In the genomic region with DNA sequence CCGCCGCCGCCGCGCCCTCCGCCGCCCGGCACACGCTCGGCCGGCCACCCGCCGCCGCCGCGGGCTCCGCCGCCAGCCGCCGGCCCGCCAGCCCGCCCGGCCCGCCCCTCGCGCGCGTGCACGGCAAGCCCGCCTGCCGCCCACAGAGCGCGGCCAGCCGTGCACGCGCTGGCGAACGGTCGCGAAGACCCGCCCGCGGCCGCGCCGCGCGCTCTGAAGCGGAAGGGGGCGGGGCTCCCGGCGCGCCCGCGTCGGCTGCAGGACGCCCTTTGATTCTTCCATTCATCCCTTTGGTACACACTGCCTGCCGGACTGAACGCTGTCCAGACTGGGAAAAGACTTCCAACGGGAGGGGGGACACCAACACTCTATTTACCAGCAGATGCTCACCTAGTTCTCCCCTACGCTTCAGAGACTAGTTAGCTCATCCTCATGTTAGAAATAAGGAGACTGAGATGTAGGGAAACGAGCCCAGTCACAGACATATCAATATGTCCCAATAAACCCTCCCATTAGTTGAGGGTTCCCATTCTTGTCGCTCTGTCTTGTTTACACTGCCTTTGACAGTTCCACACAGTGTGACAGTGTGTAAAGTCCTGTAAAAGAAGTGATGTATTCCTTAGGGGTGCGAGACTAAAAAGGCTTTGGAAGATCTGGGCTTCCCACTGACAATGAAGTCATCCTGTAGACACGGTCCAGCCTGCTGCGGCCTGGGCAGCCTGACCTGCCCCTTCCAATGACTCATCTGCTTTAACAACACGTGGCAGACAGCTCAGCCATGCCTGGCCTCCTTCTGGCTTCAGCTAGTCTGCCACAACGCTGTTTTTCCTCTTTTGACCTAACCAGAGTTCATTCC, we compare ENCODE assay signal across 8 mouse cellular contexts. TPM values are rescaled to one million over a fixed set of nuclear protein-coding genes. Genes with fewer than 3 reads are reported as not detected.
A peak's percentile ranks its signal among the peaks of the same experiment; 100 is the strongest.
DNase-seq lines count a peak whose midpoint lies in the region; ATAC-seq lines count a peak whose summit lies in the region.

Gene Mast2, minus strand, starts transcription at position 58 of the 856 bp plus-strand sequence.

- peak; percentile 85 for DNase-seq in MN1 (ENCODE audit: low spot score)
- peak; percentile 87 for DNase-seq in cerebellum, adult 9-10 months
- peak; percentile 38 to 74 for DNase-seq in frontal cortex, adult 2 months (ENCODE audit: extremely low spot score in 1 of 2, low spot score in 1 of 2)
- peak; percentile 97 for DNase-seq in hindbrain, embryonic 11.5 days (ENCODE audit: low spot score)
- DNase-seq in layer of hippocampus, postnatal 10 days (ENCODE audit: low spot score in 2 of 2) = peak; percentile 78 to 85
- DNase-seq in lung, postnatal 10 days = peak; percentile 87
- peak; percentile 85 for DNase-seq in ovary, postnatal 36 days (ENCODE audit: low spot score)
- DNase-seq in thymus, postnatal 25 days = peak; percentile 83

- H3K36me3 ChIP-seq in hindbrain, embryonic 11.5 days (ENCODE audit: control insufficient read depth, insufficient read depth, low read length) = no peaks in the 10 kb centered on the region

- no peaks in the 10 kb centered on the region; the same call in 1 of the 2 replicates for H3K4me1 ChIP-seq in hindbrain, embryonic 11.5 days (replicated peaks; ENCODE audit: control insufficient read depth, insufficient read depth, low read length)

- no peaks in the 10 kb centered on the region for H3K9me3 ChIP-seq in hindbrain, embryonic 11.5 days (ENCODE audit: control insufficient read depth, low read length)

- peak within 1 kb of the TSS; percentile 91 for H3K9ac ChIP-seq in hindbrain, embryonic 11.5 days (ENCODE audit: low read depth, low read length)

- ATAC-seq in hindbrain, embryonic 11.5 days (ENCODE audit: low FRiP score) = peak; percentile 89

- WGBS in hindbrain, embryonic 11.5 days = 4% methylated on average over 24 of the region's 68 CpGs

- H3K4me2 ChIP-seq in hindbrain, embryonic 11.5 days (replicated peaks; ENCODE audit: low read depth, low read length) = peak within 1 kb of the TSS; percentile 65

- H3K4me3 ChIP-seq in hindbrain, embryonic 11.5 days (ENCODE audit: low read depth, low read length) = peak within 1 kb of the TSS; percentile 96

- H3K27me3 ChIP-seq in hindbrain, embryonic 11.5 days (ENCODE audit: control insufficient read depth, insufficient read depth, low read length) = no peaks in the 10 kb centered on the region

- peak within 1 kb of the TSS; percentile 93 for H3K27ac ChIP-seq in hindbrain, embryonic 11.5 days (ENCODE audit: low read depth, low read length)

RNA-seq across cellular contexts. Expression of gene Mast2, which starts in this region (rescaled TPM):
- polyA plus RNA-seq in frontal cortex, adult 2 months (2012; rRNA removed) = 91.5 and 91.7 TPM in 2 replicates
- polyA plus RNA-seq in hindbrain, embryonic 11.5 days (2014; fragmentation: Nextera tagmentation; extraction: Ambion mirVana) = 31.9 and 59.0 TPM in 2 replicates
- 100 to 1,000 TPM; 110 to 133 TPM for total RNA-seq in layer of hippocampus, postnatal 10 days (2021)

Comparison
In these comparisons a context has a peak if more than half of its experiments do, and no peak if none do; other contexts are left out.
1. Peak in every context shown above with its lines: DNase-seq, ATAC-seq, H3K4me3 ChIP-seq and H3K27ac ChIP-seq.